Mouse (Mus musculus): ENCODE measurements around the gene 4930518I15Rik.
"Not testable (repeated sequence)": the region's sequence is repeated elsewhere in the genome, so short reads cannot be mapped to it uniquely, and the experiment has no call there.

Gene 4930518I15Rik

GRCm38 (mm10) chr2:156874760-156875510 is 17.2 kb upstream of the 4930518I15Rik start:
- DNase-seq (ENCODE audit: low read depth): no peak

GRCm38 (mm10) chr2:156874047-156874759 is 16.5 kb upstream of the 4930518I15Rik start:
- DNase-seq (ENCODE audit: low read depth): no peak

- peak; percentile 64 for DNase-seq (ENCODE audit: low read depth)
Observed at GRCm38 (mm10) chr2:156873629-156874028, 15.9 kb upstream of the 4930518I15Rik start.

GRCm38 (mm10) chr2:156870519-156870918 is 12.8 kb upstream of the 4930518I15Rik start:
- no peak for DNase-seq (ENCODE audit: low read depth)

- DNase-seq (ENCODE audit: low read depth): no peak
Observed at GRCm38 (mm10) chr2:156869554-156869953, 11.8 kb upstream of the 4930518I15Rik start.

GRCm38 (mm10) chr2:156868994-156869393 is 11.2 kb upstream of the 4930518I15Rik start:
- DNase-seq (ENCODE audit: low read depth): no peak

GRCm38 (mm10) chr2:156864481-156864880 is 6.7 kb upstream of the 4930518I15Rik start:
- DNase-seq (ENCODE audit: low read depth): no peak

- DNase-seq (ENCODE audit: low read depth): peak; percentile 98
Observed at GRCm38 (mm10) chr2:156863487-156864160, 5.9 kb upstream of the 4930518I15Rik start.

GRCm38 (mm10) chr2:156862772-156863486 is 5.2 kb upstream of the 4930518I15Rik start, which contains the start of gene Rab5if:
Gene Rab5if (plus strand): TSS chr2:156863128.
- DNase-seq (ENCODE audit: low read depth): peak; percentile 97

- peak; percentile 48 for DNase-seq (ENCODE audit: low read depth)
Observed at GRCm38 (mm10) chr2:156862041-156862717, 4.4 kb upstream of the 4930518I15Rik start.

GRCm38 (mm10) chr2:156858671-156859070 is 925 bp upstream of the 4930518I15Rik start:
- no peak for DNase-seq (ENCODE audit: low read depth)

GRCm38 (mm10) chr2:156857385-156857791 is 358 bp downstream of the 4930518I15Rik start:
- DNase-seq (ENCODE audit: low read depth): no peak

GRCm38 (mm10) chr2:156856311-156856710 is 1.4 kb downstream of the 4930518I15Rik start:
- DNase-seq (ENCODE audit: low read depth): peak; percentile 55

- not testable (repeated sequence) for DNase-seq (ENCODE audit: low read depth)
Observed at GRCm38 (mm10) chr2:156853999-156854771, 3.6 kb downstream of the 4930518I15Rik start.

- DNase-seq (ENCODE audit: low read depth): not testable (repeated sequence)
Observed at GRCm38 (mm10) chr2:156853584-156853983, 4.2 kb downstream of the 4930518I15Rik start.

- DNase-seq (ENCODE audit: low read depth): peak; percentile 74
Observed at GRCm38 (mm10) chr2:156850505-156850904, 7.2 kb downstream of the 4930518I15Rik start.

- no peak for DNase-seq (ENCODE audit: low read depth)
Observed at GRCm38 (mm10) chr2:156848526-156849182, 9.1 kb downstream of the 4930518I15Rik start.

- no peak for DNase-seq (ENCODE audit: low read depth)
Observed at GRCm38 (mm10) chr2:156847653-156848052, 10.1 kb downstream of the 4930518I15Rik start.

- DNase-seq (ENCODE audit: low read depth): no peak
Observed at GRCm38 (mm10) chr2:156844715-156845114, 13.0 kb downstream of the 4930518I15Rik start.

GRCm38 (mm10) chr2:156843331-156843730 is 14.4 kb downstream of the 4930518I15Rik start:
- no peak for DNase-seq (ENCODE audit: low read depth)
